Mouse (Mus musculus) heart, adult 11 months (tissue): ENCODE measurements around the gene Ppp5c.

Experiments used
- DNase-seq: peaks from one replicate; pipeline ENCODE4 v3.0.0; 2022

The Ppp5c gene

DNA sequence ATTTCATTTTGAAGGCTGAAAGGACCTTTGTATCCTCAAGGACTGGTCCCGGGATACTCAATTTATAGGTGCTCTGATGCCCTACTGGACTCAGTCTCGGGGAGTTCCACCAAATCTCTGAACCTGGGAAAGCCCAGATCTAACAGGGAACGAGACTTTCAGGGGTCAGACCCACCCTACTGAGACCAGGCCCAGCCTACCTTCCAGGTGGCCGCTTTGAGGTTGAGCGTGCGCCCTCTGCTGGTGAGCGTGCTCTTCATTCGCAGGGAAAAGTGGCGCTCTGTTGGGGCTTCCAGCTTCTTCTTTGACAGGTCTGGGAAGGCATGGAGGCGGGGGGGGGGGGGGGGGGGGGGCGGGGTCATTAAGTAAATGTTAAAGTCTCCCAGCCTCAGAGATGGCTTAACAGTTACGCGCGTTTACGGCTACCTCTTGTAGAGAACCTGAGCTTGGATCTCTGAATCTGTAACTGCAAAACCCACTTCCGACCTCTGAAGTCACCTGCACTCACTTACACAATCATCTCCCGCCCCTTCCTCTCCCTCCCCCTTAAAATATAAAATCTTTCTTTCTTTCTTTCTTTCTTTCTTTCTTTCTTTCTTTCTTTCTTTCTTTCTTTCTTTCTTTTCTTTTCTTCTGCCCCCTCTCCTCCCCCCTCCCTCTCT is 23.3 kb upstream of the Ppp5c start:
- peak; percentile 94 for DNase-seq

DNA sequence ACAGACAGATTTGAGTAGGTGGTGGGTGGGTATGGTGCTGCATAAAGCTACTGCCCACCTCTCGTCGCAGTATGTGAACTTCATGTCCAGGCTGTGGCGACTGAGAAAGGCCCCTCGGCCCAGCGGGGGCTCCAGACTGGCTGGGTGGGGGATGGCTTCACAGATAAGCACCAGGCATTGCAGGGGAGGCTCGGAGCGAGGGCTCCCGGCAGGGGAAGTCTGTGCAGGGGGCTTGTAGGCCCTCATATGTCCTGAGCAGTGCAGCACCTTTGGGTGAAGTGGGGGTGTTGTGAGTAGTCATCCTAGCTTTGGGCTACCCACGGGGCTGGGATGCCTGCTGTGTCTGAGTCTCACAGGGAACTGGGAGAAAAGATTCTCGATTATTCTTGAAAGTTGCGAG is 22.8 kb upstream of the Ppp5c start:
- peak; percentile 88 for DNase-seq

DNA sequence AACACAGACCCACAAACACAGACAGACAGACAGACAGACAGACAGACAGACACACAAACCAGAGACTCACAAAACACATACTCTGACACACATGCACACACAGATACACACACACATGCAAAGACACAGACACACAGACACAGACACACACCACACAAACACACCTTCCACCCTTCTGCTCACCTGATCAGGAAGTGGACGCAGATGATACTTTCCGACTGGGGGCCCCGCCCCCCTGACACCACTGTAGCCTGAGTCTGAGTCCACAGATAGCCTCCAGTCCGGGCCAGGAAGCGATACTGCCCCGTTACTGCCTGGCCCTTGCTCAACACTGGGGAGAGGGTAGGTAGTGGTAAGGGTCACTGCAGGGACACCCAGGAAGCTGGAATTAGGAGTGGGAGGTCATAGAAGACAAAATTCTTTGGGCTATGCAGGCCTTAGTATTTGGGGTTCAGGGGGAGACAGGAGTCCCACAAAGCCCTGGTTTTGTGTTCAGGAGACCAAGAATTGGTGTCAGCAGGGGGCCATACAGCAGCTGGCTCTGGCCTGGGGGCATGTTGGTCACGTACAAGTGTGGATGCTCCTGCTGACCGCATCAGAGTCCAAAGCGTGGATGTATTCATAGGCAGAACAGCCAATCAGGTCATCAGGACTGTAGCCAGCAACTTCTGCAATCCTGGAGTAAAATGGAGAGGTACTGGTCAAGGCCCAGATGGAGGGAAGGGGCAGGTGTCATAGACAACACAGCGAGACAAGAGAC is 20.9 kb upstream of the Ppp5c start:
- peak; percentile 82 for DNase-seq

DNA sequence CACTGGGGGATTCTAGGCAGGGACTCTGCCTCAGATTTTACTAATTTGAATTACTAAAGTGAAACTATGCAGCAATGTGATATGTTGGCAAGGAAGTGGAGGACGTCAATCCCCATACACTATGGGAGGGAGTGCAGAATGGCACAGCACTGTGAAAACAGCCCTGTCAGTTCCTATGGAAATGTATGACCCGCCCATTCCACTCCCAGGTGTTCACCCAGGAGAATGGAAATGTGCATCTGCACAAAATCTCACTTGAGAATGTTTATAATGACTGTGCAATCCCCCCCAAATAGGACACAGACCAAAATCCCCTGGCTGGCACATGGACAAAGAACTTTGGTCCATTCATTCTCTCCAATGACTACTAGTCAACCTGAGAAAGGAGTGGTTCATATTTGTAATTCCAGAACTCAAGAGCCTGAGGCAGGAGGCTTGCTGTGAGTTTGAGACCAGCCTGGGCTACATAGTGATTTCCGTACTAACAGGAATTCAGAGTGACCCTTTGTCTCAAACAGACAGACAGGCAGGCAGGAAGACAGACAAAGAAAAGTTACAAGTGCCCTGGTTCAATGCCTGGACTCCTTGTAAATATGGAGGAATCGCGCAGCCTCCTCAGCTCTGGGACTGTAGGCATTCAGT is 19.4 kb upstream of the Ppp5c start:
- DNase-seq = peak; percentile 78

DNA sequence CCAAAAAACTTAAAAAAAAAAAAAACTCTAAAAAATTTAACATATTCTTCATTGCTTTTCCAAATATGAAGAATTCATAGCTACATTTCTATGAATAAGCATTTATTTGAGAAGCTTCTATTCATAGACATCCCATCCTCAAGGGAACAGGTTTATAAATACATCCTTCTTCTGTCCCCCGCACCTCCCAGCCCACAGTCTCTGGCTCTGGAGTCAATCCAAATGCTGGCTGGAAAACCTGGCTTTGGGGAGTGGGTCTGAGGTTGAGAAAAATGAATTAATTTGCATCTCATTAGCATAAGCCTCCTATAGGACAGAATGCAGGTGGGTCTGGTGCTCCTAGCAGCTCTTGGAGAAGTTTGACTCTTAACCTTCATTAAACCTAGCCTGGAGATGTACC is 18.0 kb upstream of the Ppp5c start:
- peak; percentile 68 for DNase-seq

DNA sequence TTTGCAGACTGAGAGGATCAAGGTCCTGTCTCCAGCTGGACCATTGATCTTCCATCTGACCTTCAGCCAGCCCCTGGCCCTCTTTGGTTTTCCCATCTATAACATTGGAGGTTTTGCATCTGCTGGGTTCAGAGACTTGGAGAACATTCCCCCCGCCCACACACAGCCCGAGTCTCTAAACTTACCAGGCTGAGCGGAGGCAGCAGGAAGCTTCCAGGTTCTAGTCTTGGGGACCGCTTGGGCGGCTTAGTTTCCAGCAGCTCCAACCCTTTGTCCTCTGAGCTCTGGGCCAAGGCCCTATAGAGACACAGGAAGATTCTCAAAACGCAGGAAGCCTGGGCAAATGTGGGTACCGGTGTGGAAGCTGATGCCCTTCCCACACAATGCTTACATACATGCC is 11.6 kb upstream of the Ppp5c start:
- DNase-seq = no peak

DNA sequence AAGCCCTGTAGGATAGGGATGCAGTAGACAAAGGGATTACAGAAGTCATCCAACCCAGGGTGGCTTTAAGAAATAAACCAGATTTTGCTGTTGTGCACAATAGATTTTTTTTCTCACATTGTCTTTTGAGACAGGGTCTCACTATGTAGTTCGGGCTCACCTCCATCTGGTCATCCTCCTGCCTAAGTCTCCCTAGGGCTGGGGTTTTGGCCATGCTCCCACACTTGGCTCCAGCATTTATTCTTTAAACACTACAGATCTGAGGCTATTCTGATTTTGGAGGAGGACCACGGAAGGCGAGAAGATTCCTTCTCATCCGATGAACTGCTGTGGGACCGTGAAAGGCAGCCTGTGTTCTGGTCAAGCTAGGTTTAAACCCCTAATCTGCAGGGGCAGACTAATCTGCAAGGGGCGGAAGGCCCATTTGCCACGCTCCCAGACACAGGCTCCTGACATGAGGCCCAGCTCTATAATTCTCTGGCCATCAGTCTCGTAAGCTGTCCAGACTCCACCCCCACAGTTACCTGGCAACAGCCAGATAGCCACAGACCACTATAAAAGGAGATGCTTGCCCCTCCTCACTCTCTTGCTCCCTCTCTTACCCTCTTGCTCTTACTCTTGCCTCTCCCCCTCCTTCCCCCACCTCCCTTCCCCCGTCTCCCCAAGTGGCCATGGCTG is 10.4 kb upstream of the Ppp5c start:
- no peak for DNase-seq

DNA sequence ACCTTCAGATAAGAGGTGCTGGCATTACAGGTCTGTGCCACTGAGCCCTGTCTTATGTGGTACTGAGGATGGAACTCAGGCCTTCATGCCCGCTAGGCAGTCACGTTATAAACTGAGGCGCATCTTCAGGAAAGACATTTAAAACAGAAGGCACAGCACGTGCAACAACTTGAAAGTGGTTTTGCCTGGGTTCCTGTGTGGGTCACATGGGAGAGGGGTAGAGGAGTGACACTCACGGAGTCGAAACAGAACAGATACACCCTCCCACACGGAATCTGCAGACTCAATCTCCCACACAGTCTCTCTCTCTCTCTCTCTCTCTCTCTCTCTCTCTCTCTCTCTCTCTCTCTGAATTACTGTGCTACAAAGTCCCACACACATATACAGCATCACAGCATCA is 2.5 kb upstream of the Ppp5c start:
- no peak for DNase-seq

DNA sequence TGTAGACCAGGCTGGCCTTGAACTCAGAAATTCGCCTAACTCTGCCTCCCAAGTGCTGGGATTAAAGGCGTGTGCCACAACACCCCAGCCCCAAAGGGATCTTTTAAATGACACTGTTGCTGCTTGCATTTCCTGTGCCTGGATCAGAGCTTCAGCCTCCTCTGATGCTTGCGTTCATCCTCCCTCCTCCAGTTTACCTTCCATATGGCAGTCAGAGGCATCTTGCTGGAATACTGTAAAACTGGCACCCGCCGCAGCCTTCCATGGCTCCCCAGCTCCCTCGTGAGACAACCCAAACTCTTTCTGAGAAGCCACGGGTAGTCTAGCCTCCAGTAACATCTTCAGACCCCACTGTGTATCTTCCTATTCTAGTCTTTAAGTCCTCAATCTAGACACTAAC is 1.2 kb upstream of the Ppp5c start:
- DNase-seq = peak; percentile 83

DNA sequence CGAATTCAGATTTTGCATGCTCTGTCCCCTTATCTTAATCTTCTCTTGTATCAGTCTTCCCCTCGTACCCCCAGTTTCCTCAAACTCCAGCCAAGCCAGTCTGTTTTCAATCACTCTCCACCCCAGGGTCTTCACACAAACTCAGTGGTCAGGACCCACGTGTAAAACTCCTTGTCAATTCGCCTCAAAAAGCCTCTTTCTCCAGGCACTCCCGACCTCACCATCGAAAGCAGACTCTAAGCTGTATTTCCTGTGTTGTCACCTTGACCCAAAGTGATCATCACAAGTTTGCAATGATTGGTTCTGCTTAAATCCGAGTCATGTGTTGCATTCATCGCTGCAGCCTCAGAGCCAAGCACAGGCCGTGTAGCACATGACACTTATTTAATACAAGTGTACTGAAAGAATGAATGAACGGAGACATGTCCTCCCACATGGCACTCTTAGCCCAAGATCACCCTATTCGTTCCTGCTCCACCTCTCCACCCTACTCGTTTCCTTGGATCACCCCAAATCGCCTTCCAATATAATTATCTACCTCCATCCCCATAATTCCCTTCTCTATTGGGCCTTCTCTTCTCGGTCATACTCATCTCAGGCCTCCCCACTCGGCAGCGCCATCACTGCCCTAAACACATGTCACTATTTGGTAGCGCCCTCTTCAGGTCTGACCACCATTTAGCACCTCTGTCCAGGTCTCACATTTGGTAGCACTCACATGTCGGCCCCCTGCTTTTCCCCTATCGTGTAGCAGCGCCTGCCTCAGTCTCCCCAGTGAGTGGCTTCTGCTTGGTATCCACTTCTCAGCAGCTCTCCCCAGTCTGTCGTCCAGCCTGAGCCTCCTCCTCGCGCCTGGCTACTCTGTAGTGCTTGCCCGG is 775 bp downstream of the Ppp5c start:
- DNase-seq = no peak

DNA sequence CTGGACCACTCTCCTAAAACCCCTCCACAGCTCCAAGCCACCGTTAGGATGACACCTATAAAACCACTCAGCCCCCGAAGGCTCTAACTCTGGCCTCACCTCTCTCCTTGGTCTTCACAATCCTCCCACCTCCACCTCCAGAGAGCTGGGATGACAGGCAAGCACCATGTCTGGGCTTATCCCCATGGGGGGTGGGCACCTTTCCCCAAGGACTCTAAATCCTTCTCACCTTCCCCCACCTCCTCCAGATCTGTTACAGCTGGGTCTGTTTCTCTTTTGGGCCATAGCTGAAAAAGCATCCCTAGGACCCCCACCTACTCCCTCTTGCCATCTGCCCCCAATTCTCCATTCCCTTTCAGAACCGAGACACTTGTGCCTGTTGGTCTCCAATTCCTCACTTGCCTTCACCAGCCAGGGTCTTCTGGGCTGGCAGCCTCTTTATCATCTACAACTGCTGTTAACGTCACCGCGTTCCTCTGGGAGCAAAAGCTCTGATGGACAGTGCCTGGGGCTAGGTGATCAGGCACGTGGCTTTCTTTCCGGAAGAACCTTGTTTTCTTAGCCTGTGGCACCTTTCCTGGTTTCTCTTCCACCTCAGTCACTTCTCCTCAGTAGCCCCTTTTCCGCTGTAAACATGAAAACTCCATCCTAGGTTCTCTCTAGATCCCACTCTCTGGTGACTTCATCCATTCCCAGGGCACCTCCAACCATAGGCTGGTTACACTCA is 1.7 kb downstream of the Ppp5c start:
- no peak for DNase-seq

DNA sequence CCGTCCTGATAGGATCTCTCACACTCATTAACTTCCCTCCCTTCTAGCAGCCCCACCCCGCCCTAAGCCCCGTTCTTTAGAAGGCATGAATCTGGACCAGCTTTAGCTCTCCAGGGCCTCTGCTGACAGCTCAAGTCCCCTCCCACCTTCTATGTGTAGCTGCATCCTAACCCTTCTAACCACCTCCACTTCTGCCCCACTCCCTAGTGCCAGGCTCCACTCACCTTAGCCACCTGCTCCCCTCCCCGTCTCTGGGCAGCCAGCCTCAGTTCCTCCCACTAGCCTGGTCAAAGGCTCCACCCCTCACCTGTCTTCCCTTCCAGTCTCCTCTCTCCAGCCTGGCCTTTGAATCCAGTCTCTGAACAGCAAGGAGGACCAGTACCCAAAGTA is 2.2 kb downstream of the Ppp5c start:
- DNase-seq = no peak

DNA sequence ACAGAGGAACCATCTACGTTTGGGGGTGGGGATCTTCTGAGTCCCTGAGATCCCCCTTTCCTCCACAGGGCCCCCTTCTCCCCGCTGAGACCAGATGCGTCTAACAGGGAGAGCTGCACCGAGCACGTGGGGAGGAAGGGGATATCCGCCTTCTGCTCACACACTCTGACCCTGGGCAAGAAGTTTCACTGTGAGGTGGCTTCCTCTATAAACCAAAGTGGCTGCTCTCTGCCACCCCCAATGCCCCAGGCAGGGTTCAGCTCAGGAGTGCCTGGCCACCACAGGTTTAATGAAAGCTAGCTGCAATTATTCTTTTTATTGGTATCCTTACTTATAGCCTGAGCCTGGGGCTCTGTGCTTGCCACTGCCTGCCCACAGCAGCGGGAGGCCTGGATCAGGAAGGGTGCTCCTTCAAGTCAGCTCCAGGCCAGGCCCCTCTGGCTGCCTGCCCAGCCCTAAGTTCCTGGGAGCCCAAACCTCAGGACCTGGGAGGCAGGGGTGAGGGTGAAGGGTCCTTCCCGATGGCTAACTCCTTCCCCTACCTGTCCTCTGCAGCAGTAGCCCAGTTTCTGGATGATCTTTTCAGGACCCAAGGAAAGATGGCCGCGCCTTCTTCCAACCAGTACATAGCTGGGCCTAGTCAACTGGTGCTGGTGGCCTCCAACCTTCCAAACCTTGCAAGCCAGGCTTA is 2.8 kb downstream of the Ppp5c start:
- DNase-seq = peak; percentile 97

DNA sequence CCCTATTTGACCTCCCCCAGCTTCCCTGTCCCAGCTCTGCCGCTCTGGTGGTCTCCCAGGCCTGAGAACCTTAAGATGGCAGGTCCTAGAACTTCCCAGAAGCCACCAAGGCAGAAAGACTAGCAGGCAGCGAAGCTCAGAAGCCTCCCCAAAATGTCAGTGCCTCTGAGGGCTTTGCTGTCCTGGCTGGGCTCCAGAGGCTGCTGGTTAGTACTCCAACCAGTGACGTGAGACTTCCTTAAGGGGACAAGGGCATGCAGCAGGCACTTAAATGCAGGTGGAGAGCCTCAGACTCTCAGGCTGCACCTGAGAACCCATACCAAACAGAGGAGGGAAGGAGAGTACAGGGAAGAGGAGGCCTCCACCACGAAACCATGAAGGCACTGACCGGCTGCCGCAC is 3.6 kb downstream of the Ppp5c start:
- no peak for DNase-seq

DNA sequence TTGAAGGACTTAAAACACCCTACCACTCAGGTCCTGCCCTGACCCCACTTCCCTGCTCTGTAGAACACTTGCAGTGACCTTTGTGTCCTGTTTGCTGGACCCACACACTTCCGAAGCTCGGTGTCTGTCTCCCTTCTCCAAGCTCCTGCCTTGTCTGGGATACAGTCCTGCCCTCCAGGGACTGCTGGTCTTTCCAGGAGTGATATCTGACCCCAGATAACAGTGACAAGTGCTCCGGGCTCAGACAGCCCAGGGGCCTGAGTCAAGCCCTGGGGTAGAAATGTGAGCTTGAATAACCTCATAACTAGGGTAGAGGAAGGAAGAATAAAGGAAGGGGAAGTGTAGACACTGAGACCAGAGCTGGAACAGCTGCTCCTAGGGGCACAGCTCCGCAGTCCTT is 4.0 kb downstream of the Ppp5c start:
- peak; percentile 94 for DNase-seq

DNA sequence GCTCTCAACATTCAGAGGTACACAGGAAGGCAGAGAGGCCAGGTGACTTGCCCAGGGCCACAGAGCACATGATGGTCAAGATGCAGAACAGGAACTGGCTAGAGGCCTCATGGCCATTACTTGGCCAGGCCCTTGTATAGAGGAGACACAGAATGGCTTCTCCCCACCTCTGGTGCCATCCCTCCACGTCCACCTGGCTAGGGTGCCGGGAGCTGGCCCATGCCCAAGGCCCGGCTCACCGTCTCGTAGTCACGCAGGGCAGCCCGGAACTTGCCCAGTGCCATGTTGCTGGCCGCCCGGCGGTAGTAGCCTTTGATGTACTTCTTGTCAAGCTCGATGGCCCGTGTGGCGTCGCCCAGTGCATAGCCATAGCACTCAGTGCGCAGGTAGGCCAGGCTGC is 5.5 kb downstream of the Ppp5c start:
- DNase-seq = no peak

DNA sequence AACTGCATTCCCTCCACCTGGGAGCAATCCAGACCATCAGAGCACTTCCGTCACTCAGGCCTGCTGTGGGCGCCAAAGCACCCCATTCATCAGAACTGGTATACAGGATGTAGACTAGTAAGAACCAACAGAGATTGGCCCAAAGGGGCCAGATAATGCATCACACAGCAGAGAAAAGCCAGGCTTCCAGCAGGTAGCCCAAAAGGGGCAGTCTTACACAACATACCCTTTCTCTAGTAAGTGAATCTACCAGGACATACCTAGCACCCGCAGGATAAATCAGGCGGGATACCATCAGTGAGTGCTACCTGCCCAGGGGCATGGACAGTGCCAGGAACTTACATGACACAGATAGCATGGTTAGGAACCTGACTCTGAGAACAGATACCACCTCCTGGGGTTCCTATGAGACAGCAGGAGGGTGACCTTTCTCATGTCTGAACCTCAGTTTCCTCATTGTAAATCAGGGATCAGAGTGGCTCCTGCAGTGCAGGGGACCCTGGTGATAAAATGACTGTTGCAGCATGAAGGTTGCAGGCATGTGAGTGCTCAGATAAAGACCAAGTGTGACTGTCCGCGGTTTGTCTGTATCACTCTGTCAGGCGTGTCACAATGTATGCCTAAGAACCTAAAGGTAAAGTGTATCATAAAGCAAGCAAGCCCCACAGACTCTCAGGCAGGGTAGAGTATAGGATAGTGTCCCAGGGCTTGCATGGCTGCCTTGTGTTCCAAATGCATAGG is 8.1 kb downstream of the Ppp5c start:
- DNase-seq = no peak

DNA sequence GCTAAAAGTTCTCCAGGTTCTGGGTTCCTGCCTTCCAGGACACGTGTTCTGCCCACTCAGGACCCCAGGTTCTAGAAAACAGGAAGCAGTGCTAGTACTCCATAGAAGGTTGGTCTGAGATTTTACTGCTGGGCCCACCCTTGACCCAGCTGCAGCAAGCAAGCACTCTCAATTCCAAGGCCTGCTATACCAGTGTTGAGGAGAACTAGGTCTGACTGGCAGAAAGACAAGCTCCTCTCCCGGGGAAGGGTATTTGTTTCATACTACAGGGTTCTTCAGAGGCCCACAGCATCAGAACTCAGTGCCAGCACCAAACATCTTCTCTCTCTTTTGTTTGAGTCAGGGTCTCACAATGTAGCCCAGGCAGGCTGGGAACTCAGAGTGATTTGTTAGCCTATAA is 9.8 kb downstream of the Ppp5c start:
- DNase-seq = no peak

DNA sequence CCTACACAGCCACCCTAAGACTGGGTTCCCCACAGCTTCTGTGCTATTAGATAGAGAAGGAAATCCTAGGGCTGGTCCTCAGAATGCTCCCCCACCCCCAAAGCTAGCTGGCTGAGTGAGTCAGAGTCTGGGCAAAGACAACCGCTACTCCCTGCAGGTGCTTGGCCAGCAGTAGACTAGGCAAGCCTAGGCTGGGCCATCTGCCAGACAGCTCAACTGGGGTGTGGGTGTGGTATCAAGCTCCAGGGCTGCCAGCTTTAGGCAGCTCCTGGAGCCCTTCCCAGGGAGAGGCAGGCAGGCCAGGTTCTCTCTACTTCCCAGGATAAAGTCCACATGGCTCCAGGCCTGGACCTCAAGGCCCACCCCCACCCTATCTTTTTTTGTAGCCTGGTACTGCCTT is 10.7 kb downstream of the Ppp5c start:
- DNase-seq = peak; percentile 99

DNA sequence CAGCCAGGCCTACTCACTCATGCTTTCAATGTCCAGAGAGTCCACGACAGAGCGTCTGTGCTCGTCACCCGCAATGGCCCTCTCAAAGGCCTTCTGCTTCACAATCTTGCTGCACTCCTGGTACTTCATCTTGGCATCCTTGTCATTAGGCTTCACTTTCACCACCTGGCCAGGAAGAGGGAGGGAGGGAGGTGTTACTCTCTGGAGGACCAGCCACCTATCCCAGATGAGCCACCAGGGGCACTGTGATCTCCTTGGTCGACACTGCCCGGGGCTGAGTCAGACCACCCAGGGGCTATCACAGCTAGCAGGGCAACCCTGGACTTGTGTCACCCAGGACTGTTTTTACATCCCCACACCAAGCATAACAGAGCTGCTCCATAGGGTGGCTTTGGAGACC is 12.3 kb downstream of the Ppp5c start:
- no peak for DNase-seq
